ENCODE assay signal across 8 mouse cellular contexts in genomic region chr17:23745301-23746251, GRCm38 (mm10). TPM values are rescaled to one million over a fixed set of nuclear protein-coding genes. Genes with fewer than 3 reads are reported as not detected.
DNase-seq lines count a peak whose midpoint lies in the region; ATAC-seq and TF ChIP-seq lines count a peak whose summit lies in the region.

Gene Kremen2 (minus strand): TSS chr17:23745833.

- H3K4me2 ChIP-seq in embryonic facial prominence, embryonic 13.5 days = peak within 1 kb of the TSS; percentile 67
- peak within 1 kb of the TSS; percentile 52 for H3K4me2 ChIP-seq in limb, embryonic 15.5 days
- H3K4me2 ChIP-seq in stomach, embryonic 15.5 days = peak within 1 kb of the TSS; percentile 65

- no peak within 1 kb of the TSS for H3K27ac ChIP-seq in left cerebral cortex, adult 2 months
- H3K27ac ChIP-seq in embryonic facial prominence, embryonic 13.5 days = peak within 1 kb of the TSS; percentile 39; the same call in 1 of the 2 replicates
- H3K27ac ChIP-seq in limb, embryonic 15.5 days = peak within 1 kb of the TSS; percentile 65; the same call in 1 of the 2 replicates
- no peak within 1 kb of the TSS for H3K27ac ChIP-seq in stomach, embryonic 15.5 days

- DNase-seq in left cerebral cortex, adult 2 months (ENCODE audit: extremely low spot score in 1 of 2, low spot score in 2 of 2) = no peak
- DNase-seq in left cerebral cortex, postnatal 4 days = no peak
- DNase-seq in gastrocnemius, postnatal 25 days = no peak
- DNase-seq in gastrocnemius, postnatal 14 days = no peak
- DNase-seq in adrenal gland, adult 2 months = no peak

- intact Hi-C loops in left cerebral cortex, adult 2 months (cut with DNase I) = no loop called here
- intact Hi-C loops in left cerebral cortex, postnatal 4 days (cut with DNase I) = no loop called here
- intact Hi-C loops in gastrocnemius, postnatal 14 days (cut with DNase I; ENCODE audit: low total_unique reads) = no loop called here

- H3K9me3 ChIP-seq in embryonic facial prominence, embryonic 13.5 days = no peaks in the 10 kb centered on the region
- no peaks in the 10 kb centered on the region for H3K9me3 ChIP-seq in limb, embryonic 15.5 days
- no peaks in the 10 kb centered on the region for H3K9me3 ChIP-seq in stomach, embryonic 15.5 days

- WGBS in embryonic facial prominence, embryonic 13.5 days = under 1% methylated on average over 45 of the region's 45 CpGs
- under 1% methylated on average over 42 of the region's 45 CpGs for WGBS in limb, embryonic 15.5 days
- under 1% methylated on average over 42 of the region's 45 CpGs for WGBS in stomach, embryonic 15.5 days

- peaks cover 76% of the 10 kb centered on the region for H3K27me3 ChIP-seq in embryonic facial prominence, embryonic 13.5 days
- H3K27me3 ChIP-seq in limb, embryonic 15.5 days = peaks cover 73% of the 10 kb centered on the region
- peaks cover 61% of the 10 kb centered on the region for H3K27me3 ChIP-seq in stomach, embryonic 15.5 days (replicated peaks)

- no peaks in the 10 kb centered on the region for H3K36me3 ChIP-seq in embryonic facial prominence, embryonic 13.5 days
- no peaks in the 10 kb centered on the region for H3K36me3 ChIP-seq in limb, embryonic 15.5 days
- H3K36me3 ChIP-seq in stomach, embryonic 15.5 days = no peaks in the 10 kb centered on the region

- H3K4me1 ChIP-seq in embryonic facial prominence, embryonic 13.5 days = peaks cover 37% of the 10 kb centered on the region
- H3K4me1 ChIP-seq in limb, embryonic 15.5 days = peaks cover 51% of the 10 kb centered on the region
- H3K4me1 ChIP-seq in stomach, embryonic 15.5 days = peaks cover 33% of the 10 kb centered on the region

- TF ChIP-seq CTCF in left cerebral cortex, adult 2 months (IDR thresholded peaks at IDR 0.05) = no peak

- ATAC-seq in embryonic facial prominence, embryonic 13.5 days (ENCODE audit: insufficient number of reproducible peaks, insufficient read depth, low FRiP score, low TSS enrichment, low read depth) = no peak
- ATAC-seq in limb, embryonic 15.5 days (ENCODE audit: insufficient number of reproducible peaks, low FRiP score, low TSS enrichment, low read depth) = 0 out of 2 replicates have a peak, but pooled peaks have one; percentile 16
- ATAC-seq in stomach, embryonic 15.5 days (ENCODE audit: insufficient read depth, low FRiP score, low read depth) = no peak

- H3K9ac ChIP-seq in embryonic facial prominence, embryonic 13.5 days = peak within 1 kb of the TSS; percentile 63
- peak within 1 kb of the TSS; percentile 24; the same call in 1 of the 2 replicates for H3K9ac ChIP-seq in limb, embryonic 15.5 days
- 0 out of 2 replicates have a peak within 1 kb of the TSS, but pooled peaks have one; percentile 16 for H3K9ac ChIP-seq in stomach, embryonic 15.5 days

- peak within 1 kb of the TSS; percentile 27; the same call in 1 of the 2 replicates for H3K4me3 ChIP-seq in left cerebral cortex, adult 2 months
- H3K4me3 ChIP-seq in embryonic facial prominence, embryonic 13.5 days = peak within 1 kb of the TSS; percentile 38
- H3K4me3 ChIP-seq in limb, embryonic 15.5 days = peak within 1 kb of the TSS; percentile 35
- H3K4me3 ChIP-seq in stomach, embryonic 15.5 days (replicated peaks) = peak within 1 kb of the TSS; percentile 31

RNA-seq across cellular contexts. Expression of gene Kremen2, which starts in this region (rescaled TPM):
- total RNA-seq in left cerebral cortex, adult 2 months (2021) = under 1 TPM; 0.68 TPM
- under 1 TPM; 0.46 to 0.87 TPM for total RNA-seq in left cerebral cortex, postnatal 4 days (2021)
- polyA plus RNA-seq in embryonic facial prominence, embryonic 13.5 days (2015; fragmentation: Nextera tagmentation; extraction: Ambion mirVana) = 31.7 and 42.3 TPM in 2 replicates
- polyA plus RNA-seq in limb, embryonic 15.5 days (2015; fragmentation: Nextera tagmentation; extraction: Ambion mirVana) = 50.2 and 50.5 TPM in 2 replicates
- 0.49 and 0.74 TPM in 2 replicates for polyA plus RNA-seq in stomach, embryonic 15.5 days (2015; fragmentation: Nextera tagmentation; extraction: Ambion mirVana)
- total RNA-seq in gastrocnemius, postnatal 25 days (2021) = not detected
- total RNA-seq in gastrocnemius, postnatal 14 days (2021) = not detected
- total RNA-seq in adrenal gland, adult 2 months (2021) = not detected
- polyA plus RNA-seq in adrenal gland, adult 2 months (2012; rRNA removed) = 0.28 and 0.54 TPM in 2 replicates

Comparison
In these comparisons a context has a peak if more than half of its experiments do, and no peak if none do; other contexts are left out.
1. RNA of gene Kremen2 (polyA plus RNA-seq): 50.2 to 50.5 TPM in limb, embryonic 15.5 days and 31.7 to 42.3 TPM in embryonic facial prominence, embryonic 13.5 days; 0.49 to 0.74 TPM in stomach, embryonic 15.5 days and 0.28 to 0.54 TPM in adrenal gland, adult 2 months; every median in the first group is over 10 times any median in the second.
2. H3K27ac ChIP-seq: peak in embryonic facial prominence, embryonic 13.5 days (single experiment) and limb, embryonic 15.5 days (single experiment); none in left cerebral cortex, adult 2 months (single experiment) and stomach, embryonic 15.5 days (single experiment).
3. Peak in every context shown above with its lines, with median percentiles within 50 percentile points of each other: H3K4me3 ChIP-seq, H3K4me2 ChIP-seq and H3K9ac ChIP-seq.